ENCODE assay signal across 8 mouse cellular contexts in the genomic region with DNA sequence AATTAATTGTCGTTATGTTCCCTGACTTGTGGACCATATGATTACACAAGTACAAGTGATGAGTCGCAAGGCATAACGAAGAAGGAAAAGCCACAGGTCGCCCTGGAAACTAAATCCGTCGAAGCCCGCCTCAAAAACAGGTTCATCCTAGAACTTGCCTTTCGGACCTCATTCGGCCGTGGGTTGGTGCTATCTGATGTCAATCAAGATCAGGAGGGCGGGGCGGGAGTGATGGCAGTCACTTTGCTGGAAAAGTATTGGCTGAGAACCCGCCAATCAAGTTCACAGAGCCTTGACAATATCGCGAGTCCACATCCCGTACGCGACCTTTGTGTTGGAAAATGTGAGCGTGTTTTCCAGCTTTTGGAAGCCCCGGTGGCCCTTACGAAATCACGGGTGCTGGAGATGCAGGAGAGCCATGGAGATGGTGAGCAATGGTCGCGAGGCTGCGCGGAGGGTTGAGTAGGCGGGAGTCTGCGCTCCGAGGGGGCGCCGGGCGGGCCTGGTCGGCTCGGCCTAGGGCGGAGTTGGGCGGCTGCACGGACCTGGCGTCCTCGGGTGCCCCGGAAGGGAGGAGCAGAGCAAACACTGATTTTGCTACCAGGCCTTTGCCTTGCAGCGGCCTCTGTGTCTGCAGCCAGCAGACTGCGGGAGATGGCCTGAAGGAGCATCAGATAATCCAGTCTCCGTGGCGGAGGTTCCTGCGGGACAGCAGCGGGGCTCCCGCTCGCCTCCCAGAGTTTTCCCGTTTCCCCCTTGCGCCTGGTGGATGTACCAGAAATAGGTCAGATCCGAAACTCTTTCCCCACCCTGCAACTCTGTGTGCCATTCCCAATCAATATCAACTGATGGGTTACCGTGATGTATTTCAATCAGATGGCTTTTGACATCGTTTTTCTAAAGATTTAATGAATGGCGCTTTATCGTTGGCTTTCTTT. TPM values are rescaled to one million over a fixed set of nuclear protein-coding genes. Genes with fewer than 3 reads are reported as not detected.
DNase-seq lines count a peak whose midpoint lies in the region; ATAC-seq lines count a peak whose summit lies in the region.

A gene (plus strand): TSS at position 285 of the 938 bp plus-strand sequence.

- H3K36me3 ChIP-seq in forebrain, embryonic 14.5 days (ENCODE audit: control insufficient read depth, insufficient read depth, low read length), result peaks cover 11% of the 10 kb centered on the region
- peaks cover 20% of the 10 kb centered on the region; the same call in 1 of the 2 replicates for H3K36me3 ChIP-seq in neural tube, embryonic 15.5 days

- peak; percentile 98 for DNase-seq in ES-CJ7 (ENCODE audit: low read depth, low spot score)
- peak; percentile 97 for DNase-seq in cerebellum, adult 11 months
- peak; percentile 99 for DNase-seq in forebrain, embryonic 14.5 days (ENCODE audit: low spot score)
- DNase-seq in heart, postnatal 14 days, result peak; percentile 97 to 99
- peak; percentile 99 for DNase-seq in layer of hippocampus, adult 11-12 months (ENCODE audit: low spot score)
- DNase-seq in lung, adult 18-20 months, result peak; percentile 99
- DNase-seq in testis, postnatal 14 days (ENCODE audit: low spot score), result peak; percentile 97

- H3K4me2 ChIP-seq in forebrain, embryonic 14.5 days (ENCODE audit: low read length), result peak within 1 kb of the TSS; percentile 59
- peak within 1 kb of the TSS; percentile 66 for H3K4me2 ChIP-seq in neural tube, embryonic 15.5 days

- peak within 1 kb of the TSS; percentile 71 for H3K4me3 ChIP-seq in forebrain, embryonic 14.5 days (ENCODE audit: low read depth, low read length)
- H3K4me3 ChIP-seq in neural tube, embryonic 15.5 days (replicated peaks), result peak within 1 kb of the TSS; percentile 94

- peak within 1 kb of the TSS; percentile 91 for H3K9ac ChIP-seq in forebrain, embryonic 14.5 days (ENCODE audit: low read length)
- peak within 1 kb of the TSS; percentile 92 for H3K9ac ChIP-seq in neural tube, embryonic 15.5 days (replicated peaks)

- no peaks in the 10 kb centered on the region for H3K27me3 ChIP-seq in forebrain, embryonic 14.5 days (replicated peaks; ENCODE audit: control insufficient read depth, insufficient read depth, low read length)
- H3K27me3 ChIP-seq in neural tube, embryonic 15.5 days (replicated peaks), result no peaks in the 10 kb centered on the region

- H3K27ac ChIP-seq in forebrain, embryonic 14.5 days (ENCODE audit: low read depth, low read length), result peak within 1 kb of the TSS; percentile 95
- H3K27ac ChIP-seq in neural tube, embryonic 15.5 days (replicated peaks), result peak within 1 kb of the TSS; percentile 98

- H3K9me3 ChIP-seq in forebrain, embryonic 14.5 days (replicated peaks; ENCODE audit: control insufficient read depth, low read length), result peaks cover 4% of the 10 kb centered on the region
- no peaks in the 10 kb centered on the region for H3K9me3 ChIP-seq in neural tube, embryonic 15.5 days (replicated peaks)

- ATAC-seq in forebrain, embryonic 14.5 days, result peak; percentile 99
- ATAC-seq in neural tube, embryonic 15.5 days (ENCODE audit: low FRiP score), result peak; percentile 100

- intact Hi-C loops in heart, postnatal 14 days (cut with DNase I), result loop anchor here (5.0 kb wide), 1 partner anchor 360 kb away; a partner anchor contains a TSS

- peaks cover 5% of the 10 kb centered on the region for H3K4me1 ChIP-seq in forebrain, embryonic 14.5 days (ENCODE audit: control insufficient read depth, insufficient read depth, low read length)
- peaks cover 22% of the 10 kb centered on the region for H3K4me1 ChIP-seq in neural tube, embryonic 15.5 days

- WGBS in forebrain, embryonic 14.5 days, result 2% methylated on average over 54 of the region's 55 CpGs
- WGBS in neural tube, embryonic 15.5 days, result 1% methylated on average over 55 of the region's 55 CpGs

RNA-seq across cellular contexts. Expression of the gene that starts here (rescaled TPM):
- polyA plus RNA-seq in forebrain, embryonic 14.5 days (2014; fragmentation: Nextera tagmentation; extraction: Ambion mirVana), result 69.9 and 77.0 TPM in 2 replicates
- total RNA-seq in heart, postnatal 14 days (2021), result 10 to 100 TPM; 27.9 to 30.4 TPM
- 43.3 and 47.1 TPM in 2 replicates for polyA plus RNA-seq in neural tube, embryonic 15.5 days (2015; fragmentation: Nextera tagmentation; extraction: Ambion mirVana)

Comparison
In these comparisons a context has a peak if more than half of its experiments do, and no peak if none do; other contexts are left out.
1. Peak in every context shown above with its lines: DNase-seq, ATAC-seq, H3K4me3 ChIP-seq and H3K27ac ChIP-seq.